Mouse (Mus musculus) hindbrain, embryonic 16.5 days (tissue): ENCODE measurements at regions not wholly inside any gene's neighbourhood (a gene's known extent, or its start where the extent isn't known, plus 50 kb on each side); places are given as distances from the start of the nearest gene placed in this dataset.

ENCODE experiments used
- ATAC-seq: fragments of 200-750 bp; cut with Nextera tagmentation; 2 replicates; pipeline ENCODE4 v1.8.0; 2017; ENCODE audit warnings: moderate TSS enrichment, moderate library complexity
- H3K27ac ChIP-seq: fragments of 300-500 bp; sonication (generic); 2 replicates; pipeline ENCODE4 v1.5.1; 2014; ENCODE audit warnings: low read depth, mild to moderate bottlenecking, control low read depth, low read length, moderate library complexity
- H3K27me3 ChIP-seq: fragments of 300-500 bp; sonication (generic); replicated peaks from 2 replicates; pipeline ENCODE4 v1.6.1; 2014; ENCODE audit warnings: low read length; ENCODE audit not compliant: control insufficient read depth, insufficient read depth
- H3K36me3 ChIP-seq: fragments of 300-500 bp; sonication (generic); 2 replicates; pipeline ENCODE4 v1.6.1; 2014; ENCODE audit warnings: mild to moderate bottlenecking, low read length, moderate library complexity, mixed read lengths; ENCODE audit not compliant: control insufficient read depth, insufficient read depth
- H3K4me1 ChIP-seq: fragments of 300-500 bp; sonication (generic); 2 replicates; pipeline ENCODE4 v1.6.1; 2014; ENCODE audit warnings: low read depth, low read length; ENCODE audit not compliant: control insufficient read depth, insufficient read depth
- H3K4me2 ChIP-seq: fragments of 300-500 bp; sonication (generic); 2 replicates; pipeline ENCODE4 v1.6.1; 2014; ENCODE audit warnings: mild to moderate bottlenecking, low read length, control low read depth, moderate library complexity
- H3K4me3 ChIP-seq: fragments of 300-500 bp; sonication (generic); 2 replicates; pipeline ENCODE4 v1.5.1; 2014; ENCODE audit warnings: mild to moderate bottlenecking, low read length, control low read depth, moderate library complexity
- H3K9ac ChIP-seq: fragments of 300-500 bp; sonication (generic); 2 replicates; pipeline ENCODE4 v1.6.1; 2014; ENCODE audit warnings: low read depth, mild to moderate bottlenecking, control low read depth, low read length, moderate library complexity
- H3K9me3 ChIP-seq: fragments of 300-500 bp; sonication (generic); 2 replicates; pipeline ENCODE4 v1.6.1; 2014; ENCODE audit warnings: mild to moderate bottlenecking, low read length, moderate library complexity; ENCODE audit not compliant: control insufficient read depth
- WGBS: fragments of 180-500 bp; shearing (Covaris S2); extraction: QIAGEN DNeasy Blood & Tissue Kit; methylation state at CpG from one replicate; pipeline ENCODE4 v1.1.7; 2014; 5-methylcytosine and 5-hydroxymethylcytosine counted together

DNA sequence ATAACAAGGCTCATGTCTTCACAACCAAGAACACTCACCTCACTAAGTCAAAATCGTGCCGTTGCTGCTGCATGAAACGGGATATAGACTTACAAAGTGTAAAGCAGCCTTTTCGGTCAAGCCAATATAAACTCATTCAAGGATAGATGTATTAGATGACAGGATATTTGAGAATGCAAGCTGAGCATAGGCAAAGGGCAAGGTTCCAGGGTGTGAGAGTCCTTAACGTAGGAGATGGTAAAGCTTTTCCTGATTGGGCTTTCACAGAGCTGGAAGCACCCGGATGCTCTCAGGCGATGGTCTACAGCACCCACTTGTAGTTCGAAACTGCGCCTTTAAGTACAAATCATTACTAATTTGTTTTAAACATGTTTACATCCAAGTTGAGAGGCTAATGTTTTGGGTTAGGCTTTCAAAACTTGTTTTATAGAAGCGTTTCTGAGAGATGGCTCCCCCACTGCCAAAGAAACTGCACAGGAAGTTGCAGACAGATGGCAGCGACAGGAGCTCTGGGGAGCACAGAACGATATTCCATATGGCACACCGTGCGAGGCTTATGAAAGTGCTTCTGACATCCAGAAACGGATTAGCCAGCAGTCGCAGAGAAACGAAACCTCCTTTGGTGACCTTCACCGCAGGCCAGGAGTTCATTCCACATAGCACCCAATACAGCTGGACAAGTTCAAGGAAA is 54.1 kb upstream of the Rell1 start:
- no peak overlapping the region for H3K27ac ChIP-seq
- peak; percentile 64; the same call in 1 of the 2 replicates for ATAC-seq
- no peak overlapping the region for H3K4me2 ChIP-seq
- H3K9me3 ChIP-seq = no peaks in the 10 kb centered on the region
- no peak overlapping the region for H3K9ac ChIP-seq
- WGBS = 73% methylated on average over 18 of the region's 18 CpGs
- no peaks in the 10 kb centered on the region for H3K27me3 ChIP-seq
- no peaks in the 10 kb centered on the region; the same call in 1 of the 2 replicates for H3K4me1 ChIP-seq
- H3K4me3 ChIP-seq = no peak overlapping the region
- no peaks in the 10 kb centered on the region for H3K36me3 ChIP-seq

DNA sequence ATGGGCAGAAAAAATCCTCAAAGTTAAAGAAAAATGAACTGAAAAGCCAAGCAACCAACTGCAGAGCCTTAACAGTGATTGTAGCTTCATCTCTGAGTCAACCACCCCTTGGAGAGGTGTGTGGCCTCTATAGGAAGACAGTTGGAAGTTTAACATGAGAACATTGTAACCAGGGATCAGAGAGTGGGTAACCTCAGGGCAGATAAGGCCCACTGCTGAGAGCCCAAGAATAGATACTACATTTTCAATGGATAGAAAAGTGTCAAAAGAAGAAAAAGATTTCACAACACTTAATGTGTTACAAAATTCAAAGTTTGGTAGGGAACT is 54.6 kb upstream of the Rell1 start:
- Histone ChIP-seq H3K36me3 (no peaks in the 10 kb centered on the region), H3K9ac (no peak overlapping the region), H3K27ac (no peak overlapping the region), H3K4me1 (no peaks in the 10 kb centered on the region; the same call in 1 of the 2 replicates), H3K9me3 (no peaks in the 10 kb centered on the region), H3K4me2 (no peak overlapping the region), H3K4me3 (no peak overlapping the region), H3K27me3 (no peaks in the 10 kb centered on the region)
- no peak for ATAC-seq

DNA sequence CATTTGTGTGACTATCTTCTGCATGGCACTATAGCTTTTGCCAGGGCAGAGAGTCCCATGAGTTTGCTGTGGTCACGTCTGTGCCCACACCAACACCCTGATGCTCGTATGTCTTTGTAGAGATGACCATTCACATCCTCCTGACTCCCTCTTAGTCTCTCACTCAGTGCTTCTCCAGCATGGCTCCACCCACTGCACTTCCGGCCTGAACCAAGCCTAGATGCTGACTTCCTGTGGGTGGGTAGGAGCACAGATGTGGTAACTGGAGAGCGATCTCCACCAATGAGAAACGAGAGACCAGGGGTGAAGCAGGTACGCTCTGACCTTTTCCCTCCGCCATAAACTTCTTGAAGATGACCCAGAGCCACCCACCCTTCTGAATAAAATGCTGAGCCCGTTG is 55.7 kb upstream of the Rell1 start:
- Histone ChIP-seq H3K9me3 (no peaks in the 10 kb centered on the region), H3K4me1 (no peaks in the 10 kb centered on the region; the same call in 1 of the 2 replicates), H3K27ac (no peak overlapping the region), H3K9ac (no peak overlapping the region), H3K4me2 (no peak overlapping the region), H3K36me3 (no peaks in the 10 kb centered on the region), H3K27me3 (no peaks in the 10 kb centered on the region), H3K4me3 (no peak overlapping the region)
- WGBS = 90% methylated on average over 8 of the region's 8 CpGs
- no peak for ATAC-seq

DNA sequence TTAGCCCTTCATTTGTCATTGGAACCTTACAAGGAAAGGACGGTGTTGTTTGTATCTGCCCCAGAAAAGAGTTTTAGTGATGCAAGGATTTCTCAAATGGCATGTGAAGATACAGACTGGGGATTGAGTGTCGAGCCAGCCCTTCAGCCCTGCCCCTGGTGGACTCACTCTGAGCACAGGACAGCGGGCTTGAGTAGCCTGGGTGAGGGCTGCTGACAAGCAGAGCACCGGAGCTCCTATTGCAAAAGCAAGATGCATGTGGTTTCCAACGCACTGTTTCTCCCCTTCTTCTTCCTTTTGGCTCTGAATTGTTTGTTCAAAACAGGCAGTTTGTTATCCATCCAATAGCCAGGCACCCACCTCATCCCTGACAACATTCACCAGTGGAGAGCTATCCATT is 59.0 kb upstream of the Rell1 start:
- Histone ChIP-seq H3K27me3 (no peaks in the 10 kb centered on the region), H3K9me3 (no peaks in the 10 kb centered on the region), H3K36me3 (no peaks in the 10 kb centered on the region), H3K9ac (no peak overlapping the region), H3K4me3 (no peak overlapping the region), H3K4me2 (no peak overlapping the region), H3K4me1 (no peaks in the 10 kb centered on the region; the same call in 1 of the 2 replicates), H3K27ac (no peak overlapping the region)
- 88% methylated on average over 5 of the region's 5 CpGs for WGBS
- no peak for ATAC-seq

DNA sequence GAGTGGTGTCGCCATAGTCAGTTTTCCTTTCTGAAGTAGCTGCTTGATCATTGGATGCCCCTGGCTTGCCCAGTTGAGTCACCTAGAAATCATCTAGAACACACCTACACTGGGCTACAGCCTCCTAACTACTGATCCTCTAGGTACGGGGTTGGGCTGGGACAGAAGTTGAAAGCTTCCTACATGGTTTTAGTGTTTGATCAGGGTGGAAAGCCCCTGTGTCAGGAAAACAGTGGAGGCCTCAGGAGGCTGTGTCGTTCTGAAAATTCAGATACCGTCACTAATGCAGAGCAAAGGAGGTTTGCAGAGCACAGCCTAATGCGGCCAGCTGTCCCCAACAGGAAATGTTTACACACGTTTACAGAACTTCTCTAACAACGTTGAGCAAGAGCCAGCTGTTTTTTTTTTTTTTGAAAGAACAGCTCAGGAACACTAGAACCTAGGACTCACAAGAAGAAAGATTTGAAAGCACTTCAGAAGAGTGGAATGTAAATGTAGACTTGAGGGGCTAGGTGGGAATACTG is 61.0 kb upstream of the Rell1 start:
- Histone ChIP-seq H3K27ac (no peak overlapping the region), H3K36me3 (no peaks in the 10 kb centered on the region), H3K9ac (no peak overlapping the region), H3K9me3 (no peaks in the 10 kb centered on the region), H3K27me3 (no peaks in the 10 kb centered on the region), H3K4me2 (no peak overlapping the region), H3K4me1 (no peaks in the 10 kb centered on the region), H3K4me3 (no peak overlapping the region)
- 75% methylated on average over 7 of the region's 7 CpGs for WGBS
- ATAC-seq = no peak

DNA sequence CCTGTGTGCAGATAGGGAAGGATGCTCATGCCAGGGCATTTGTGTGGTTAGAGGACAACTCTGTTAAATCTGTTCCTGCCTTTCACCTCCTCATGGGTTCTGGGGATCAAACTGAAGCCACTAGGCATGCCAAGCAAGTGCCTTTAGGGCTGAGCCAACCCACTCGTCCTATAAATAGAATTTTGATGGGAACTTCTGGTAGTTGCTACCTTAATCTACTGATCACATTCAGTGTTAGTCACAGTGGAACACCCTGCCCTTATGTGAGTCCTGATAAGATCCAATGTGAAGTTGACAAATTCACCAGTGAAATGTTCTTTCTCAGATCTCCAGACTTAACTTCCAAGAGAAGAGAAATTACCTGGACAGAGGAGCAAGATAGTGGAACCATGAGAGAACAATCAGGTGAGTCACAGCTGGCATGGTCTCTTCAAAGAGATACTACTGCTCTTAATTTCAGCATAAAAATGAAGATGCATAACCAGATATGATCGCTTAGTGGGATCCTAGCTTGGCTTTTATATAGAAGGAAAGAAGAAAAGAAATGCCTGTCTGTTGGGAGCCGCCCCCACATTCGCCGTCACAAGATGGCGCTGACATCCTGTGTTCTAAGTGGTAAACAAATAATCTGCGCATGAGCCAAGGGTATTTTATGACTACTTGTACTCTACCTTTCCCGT is 61.7 kb upstream of the Rell1 start:
- no peak overlapping the region for H3K27ac ChIP-seq
- 89% methylated on average over 6 of the region's 8 CpGs for WGBS
- no peaks in the 10 kb centered on the region for H3K9me3 ChIP-seq
- H3K4me3 ChIP-seq = no peak overlapping the region
- H3K9ac ChIP-seq = no peak overlapping the region
- no peak for ATAC-seq
- no peaks in the 10 kb centered on the region for H3K27me3 ChIP-seq
- no peaks in the 10 kb centered on the region for H3K36me3 ChIP-seq
- H3K4me2 ChIP-seq = no peak overlapping the region
- H3K4me1 ChIP-seq = no peaks in the 10 kb centered on the region

DNA sequence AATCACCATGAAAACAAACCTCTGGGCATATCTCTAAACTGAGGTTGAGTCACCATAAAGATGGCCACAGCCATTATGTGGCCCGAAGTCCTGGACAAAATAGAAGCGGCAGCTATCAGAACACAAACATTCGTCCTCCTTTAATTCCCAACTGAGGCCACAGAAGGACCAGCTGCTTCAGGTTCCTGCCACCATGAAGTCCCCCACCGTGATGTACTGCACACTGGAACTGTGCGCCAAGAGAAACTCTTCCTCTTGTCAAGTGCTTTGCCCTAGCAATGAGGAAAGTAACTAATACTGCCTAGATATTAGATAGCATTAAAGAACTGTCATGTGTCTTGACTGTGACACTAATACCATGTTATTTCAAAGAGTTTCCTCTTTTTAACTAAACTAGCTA is 54.4 kb upstream of the Pgm2 start:
- H3K4me1 ChIP-seq = no peaks in the 10 kb centered on the region
- ATAC-seq = no peak
- no peak overlapping the region for H3K9ac ChIP-seq
- 91% methylated on average over 5 of the region's 5 CpGs for WGBS
- H3K27ac ChIP-seq = no peak overlapping the region
- H3K4me3 ChIP-seq = no peak overlapping the region
- H3K9me3 ChIP-seq = no peaks in the 10 kb centered on the region
- no peaks in the 10 kb centered on the region for H3K27me3 ChIP-seq
- no peaks in the 10 kb centered on the region for H3K36me3 ChIP-seq
- H3K4me2 ChIP-seq = no peak overlapping the region

DNA sequence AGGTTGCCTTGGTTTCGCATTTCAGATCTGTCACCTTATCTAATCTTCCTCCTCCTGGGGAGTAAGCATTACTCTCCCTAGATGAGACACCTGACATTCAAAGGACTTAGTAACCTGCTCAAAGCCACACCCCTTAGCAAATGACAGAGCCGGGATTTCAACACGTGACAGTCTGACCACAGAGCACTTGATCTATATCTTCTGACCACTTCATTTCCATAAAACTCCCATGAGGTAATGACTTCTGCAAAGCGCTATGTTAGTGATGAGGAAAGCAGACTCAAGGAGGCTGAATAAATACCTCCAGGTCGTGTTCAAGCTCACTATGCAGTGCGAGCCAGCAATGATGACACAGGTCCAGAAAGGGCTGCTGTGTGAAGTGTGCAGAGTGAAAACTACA is 52.1 kb upstream of the Pgm2 start:
- Histone ChIP-seq H3K4me3 (no peak overlapping the region), H3K27ac (no peak overlapping the region), H3K9ac (no peak overlapping the region), H3K9me3 (no peaks in the 10 kb centered on the region), H3K4me2 (no peak overlapping the region), H3K27me3 (no peaks in the 10 kb centered on the region), H3K36me3 (no peaks in the 10 kb centered on the region), H3K4me1 (no peaks in the 10 kb centered on the region)
- 86% methylated on average over 6 of the region's 6 CpGs for WGBS
- no peak for ATAC-seq
